Mouse (Mus musculus) thymus, adult 18-20 months (tissue): ENCODE results near the gene Lrmda.

Source experiments
- DNase-seq, 2 experiments: peaks; one replicate each; pipeline ENCODE4 v3.0.0; 2022; ENCODE audit warnings: mixed read lengths in 2 of 2

The Lrmda gene

DNA sequence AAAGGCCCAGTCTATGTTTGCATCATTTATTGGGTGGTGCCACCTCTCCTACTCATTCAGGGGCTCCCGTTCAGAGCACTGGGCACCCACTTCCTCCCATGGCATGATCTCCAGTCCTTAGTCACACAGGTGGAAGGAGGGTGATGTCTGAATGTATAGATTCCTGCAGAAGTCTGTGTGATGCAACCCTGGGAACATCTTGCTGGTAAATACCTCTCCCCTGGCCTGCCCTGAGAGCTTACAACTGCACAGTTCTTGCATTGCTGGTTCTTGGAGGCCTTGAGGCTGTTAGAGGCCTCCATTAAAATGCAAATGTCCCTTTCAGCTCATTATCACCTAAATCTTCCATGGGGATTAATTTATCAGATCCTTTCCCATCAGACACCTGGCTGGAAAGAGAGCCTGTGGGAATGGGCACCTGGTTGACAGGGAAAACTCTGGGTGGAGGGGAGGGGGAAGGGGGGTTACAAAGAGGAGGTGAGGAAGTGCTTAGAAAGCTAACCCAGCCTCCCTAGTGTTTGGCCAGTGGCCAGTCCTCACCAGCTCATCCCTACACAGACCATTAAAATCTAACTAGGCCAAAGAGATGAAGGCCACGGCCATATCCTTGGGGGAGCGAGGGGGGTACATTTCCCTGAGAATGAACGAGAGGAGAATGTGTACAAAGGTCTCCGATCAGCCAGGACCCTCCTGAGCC, 659.6 kb downstream of the Lrmda start:
- no peak for DNase-seq

DNA sequence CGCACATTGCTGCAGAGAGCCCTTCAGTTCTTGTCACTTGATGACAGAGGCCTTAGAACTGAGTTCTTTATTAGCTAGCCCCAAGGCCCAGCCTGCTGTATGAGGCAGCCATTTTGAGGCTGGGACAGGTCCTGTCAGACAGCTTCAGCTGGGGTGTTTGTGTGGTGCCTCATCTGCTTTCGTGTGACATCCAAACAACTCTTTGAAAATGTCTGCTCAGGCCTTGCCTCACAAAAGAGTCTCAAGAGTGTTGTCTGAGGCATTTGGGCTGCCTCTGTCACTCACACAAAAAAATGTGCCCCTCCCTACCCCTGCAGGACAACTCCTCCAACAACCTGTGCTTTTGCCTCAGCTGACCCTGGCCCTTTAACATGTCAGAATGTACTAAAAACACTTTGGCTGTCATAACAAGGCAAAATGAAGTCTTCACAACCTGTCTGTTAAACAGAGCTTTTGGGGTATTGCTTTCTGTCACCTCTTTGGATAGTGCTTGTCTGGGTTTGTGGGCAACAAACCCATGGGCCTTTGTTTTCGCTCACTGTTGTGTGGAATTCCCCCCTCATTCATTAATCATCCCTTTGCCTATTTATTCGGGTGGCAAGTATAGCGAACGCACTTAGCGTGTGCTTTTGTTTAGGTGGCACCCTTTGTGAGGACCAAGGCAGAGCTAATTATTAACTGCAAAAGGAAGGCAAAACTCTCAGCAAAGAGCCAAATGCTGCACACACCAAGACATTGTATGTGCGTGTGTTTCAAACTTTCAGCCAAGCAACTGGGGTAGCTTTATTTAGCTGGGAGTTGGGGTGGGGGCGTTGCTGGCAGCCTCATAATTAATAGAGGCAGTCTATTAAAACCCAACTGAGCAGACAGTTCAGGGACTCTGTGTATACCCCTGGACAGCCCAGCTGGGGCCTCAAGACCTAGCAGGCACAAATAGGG, 660.5 kb downstream of the Lrmda start:
- DNase-seq, result no peak

DNA sequence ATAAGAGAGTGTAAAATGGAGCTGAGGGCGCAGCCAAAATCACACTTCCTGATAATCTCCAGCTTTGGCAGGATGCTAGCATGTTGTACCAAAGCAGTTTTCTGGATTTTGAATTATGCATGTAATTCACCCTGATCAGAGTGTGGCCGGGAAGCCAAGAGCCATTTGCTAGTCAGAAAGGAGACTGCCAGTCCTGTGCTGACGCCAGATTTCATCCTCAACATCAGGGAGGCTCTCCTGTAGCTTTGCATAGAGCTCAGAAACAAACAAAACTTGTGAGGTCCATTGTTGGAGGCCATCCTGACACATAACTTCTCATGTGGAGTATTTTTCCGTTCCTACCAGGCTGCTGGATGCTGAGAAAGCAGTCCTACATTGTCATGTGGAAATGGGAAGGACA, 667.4 kb downstream of the Lrmda start:
- no peak for DNase-seq

DNA sequence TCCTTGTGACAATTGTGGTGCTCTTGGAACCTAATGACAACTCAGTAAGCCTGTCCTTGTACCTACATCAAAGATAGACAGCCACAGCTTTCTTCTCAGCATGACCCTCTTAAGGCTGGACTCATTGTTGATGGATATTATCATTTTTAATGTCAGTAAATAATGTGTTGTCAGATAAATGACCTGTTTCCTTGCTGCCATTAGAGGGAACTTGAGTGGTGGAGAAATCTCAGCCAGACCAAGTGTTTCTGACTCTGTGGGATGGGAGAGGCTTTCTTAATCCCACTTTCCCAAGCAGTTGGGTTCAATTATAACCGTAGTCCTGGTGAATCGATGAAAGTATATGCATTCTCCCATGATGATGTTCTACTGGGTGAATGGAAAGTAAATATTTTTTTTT, 668.9 kb downstream of the Lrmda start:
- DNase-seq, result no peak

DNA sequence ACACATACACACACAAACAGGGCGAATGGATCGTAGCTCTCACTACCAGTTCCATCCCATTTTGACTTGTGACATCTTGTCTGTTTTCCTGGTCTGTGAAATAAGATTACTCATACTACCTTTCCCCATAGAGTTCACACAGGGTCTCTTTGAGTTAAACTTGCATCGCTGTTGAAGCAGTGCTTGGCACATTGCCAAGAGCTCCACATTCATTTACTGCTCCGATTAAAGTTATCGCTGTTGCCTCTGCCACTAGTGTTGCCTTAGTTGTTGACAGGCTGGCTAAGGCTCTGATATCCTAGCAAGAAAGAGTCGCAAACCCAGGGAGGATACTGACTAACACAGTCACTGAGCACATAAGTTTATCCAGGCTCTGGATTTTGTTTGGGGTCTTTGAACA, 675.9 kb downstream of the Lrmda start:
- no peak for DNase-seq

DNA sequence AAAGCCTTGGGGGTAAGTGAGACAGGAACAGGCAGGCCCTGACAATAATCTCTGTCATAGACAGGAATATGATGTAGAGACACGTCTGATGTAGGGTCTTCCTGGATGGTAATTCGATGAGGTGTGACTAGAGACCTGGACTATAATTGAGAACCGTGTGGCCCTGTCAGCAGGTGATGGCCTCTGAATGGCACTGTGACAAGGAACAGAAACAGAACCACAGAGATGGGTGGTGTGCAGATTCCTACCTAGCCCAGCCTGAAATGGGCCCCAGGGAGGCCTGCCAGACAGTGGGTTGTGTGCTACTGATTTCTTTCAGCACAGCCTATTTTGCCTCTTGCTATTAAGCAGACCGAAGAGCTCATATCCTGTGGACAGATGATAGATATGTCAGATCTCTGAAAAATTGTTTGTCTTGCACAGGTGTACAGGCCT, 676.4 kb downstream of the Lrmda start:
- DNase-seq, result no peak

DNA sequence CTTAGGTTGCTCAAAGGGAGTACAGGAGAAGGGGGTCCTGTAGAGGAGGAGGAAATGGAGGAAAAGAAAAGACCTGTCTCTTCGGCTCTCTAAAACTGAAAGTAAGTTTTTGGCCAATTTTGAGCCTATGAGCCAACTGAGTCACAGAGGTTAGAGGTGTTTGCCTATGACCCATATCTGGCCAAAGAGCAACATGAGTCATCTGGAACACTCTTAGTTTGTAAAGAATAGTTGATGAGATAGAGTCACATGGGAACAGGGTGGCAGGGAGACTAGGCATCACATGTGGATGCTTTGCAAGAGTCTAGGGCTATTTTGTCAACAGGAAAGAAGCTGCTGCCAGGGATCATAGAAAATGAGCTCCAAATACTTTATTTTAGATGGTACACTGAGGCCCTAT, 680.7 kb downstream of the Lrmda start:
- no peak for DNase-seq

DNA sequence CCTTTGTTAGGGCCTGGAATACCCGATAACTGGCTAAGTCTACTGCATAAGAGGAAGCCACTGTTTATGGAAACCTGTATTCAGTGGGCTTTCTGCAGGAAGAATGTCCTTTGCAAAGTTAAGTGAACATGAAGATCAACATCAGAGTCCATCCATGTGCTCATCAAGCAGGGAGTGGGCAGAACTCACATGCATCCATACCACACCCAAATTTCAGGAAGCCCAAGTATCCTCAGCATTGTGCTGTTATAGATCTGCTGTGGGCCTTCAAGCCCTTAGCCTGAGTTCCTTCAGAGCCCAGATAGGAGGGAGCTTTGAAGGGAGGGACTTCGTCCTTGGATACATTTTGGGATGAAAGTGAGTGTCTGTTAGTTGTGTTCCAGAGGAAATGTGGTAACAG, 681.2 kb downstream of the Lrmda start:
- DNase-seq, result no peak

DNA sequence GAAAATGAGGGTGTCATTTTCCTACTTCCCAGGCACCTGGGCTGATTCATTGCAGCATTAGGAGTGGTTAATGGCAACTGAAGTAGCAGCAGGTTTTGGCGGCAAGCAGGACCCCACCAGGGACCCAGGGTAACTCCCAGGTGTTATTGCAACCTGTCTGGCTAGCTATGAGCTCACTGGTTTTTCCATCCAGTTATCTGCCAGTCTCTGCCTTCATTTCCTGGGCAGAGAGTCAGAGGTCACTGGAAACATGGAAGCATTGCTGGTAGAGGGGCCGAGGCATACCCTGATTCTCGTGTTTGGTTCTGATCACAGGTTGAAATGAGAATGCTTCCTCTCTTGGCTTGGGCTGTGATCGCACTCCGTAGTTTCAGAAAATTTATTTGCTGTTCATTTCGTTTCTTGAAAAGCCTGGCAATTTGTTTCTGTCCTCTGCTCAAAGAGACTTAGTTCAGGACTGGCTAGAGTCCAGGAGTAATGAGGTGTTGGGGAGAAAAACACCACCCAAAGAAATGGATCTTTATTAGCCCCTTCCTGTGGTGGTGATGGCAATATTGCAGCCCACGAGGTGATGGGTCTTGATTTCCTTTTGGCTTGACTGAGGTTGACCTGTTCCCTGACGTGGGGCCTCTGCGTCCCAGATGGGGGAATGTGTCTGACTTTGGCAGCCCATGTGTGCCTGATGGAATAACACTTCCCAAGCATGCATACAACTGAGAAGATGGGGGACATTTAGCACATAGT, 688.6 kb downstream of the Lrmda start:
- no peak for DNase-seq

DNA sequence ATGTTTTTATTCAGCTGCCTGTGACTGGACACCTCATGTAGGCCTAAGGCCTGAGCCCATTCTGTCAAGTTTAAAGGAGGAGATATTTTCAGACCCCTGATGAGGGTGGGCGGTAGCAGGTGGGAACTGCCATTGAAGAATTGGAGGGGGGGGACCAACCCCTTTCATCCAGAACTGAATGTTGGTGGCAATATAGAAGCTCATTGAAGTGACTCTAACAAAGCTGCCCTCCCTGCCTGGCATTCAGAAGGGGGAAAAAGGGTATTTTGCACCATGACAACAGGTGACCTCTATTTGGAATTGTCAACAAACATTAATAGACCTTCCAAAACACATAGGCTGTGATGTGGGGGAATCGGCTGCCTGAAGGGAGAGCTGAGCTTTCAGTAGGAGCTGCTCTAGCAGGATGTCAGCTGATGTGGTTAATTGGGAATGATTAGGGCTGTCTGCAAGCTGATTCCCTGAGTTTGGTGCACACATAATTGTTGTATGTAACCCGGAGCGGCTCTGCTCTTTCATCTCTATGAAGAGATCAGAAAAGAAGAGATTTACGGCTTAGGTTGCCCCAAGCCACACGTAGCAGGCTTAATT, 690.7 kb downstream of the Lrmda start:
- DNase-seq, result no peak

DNA sequence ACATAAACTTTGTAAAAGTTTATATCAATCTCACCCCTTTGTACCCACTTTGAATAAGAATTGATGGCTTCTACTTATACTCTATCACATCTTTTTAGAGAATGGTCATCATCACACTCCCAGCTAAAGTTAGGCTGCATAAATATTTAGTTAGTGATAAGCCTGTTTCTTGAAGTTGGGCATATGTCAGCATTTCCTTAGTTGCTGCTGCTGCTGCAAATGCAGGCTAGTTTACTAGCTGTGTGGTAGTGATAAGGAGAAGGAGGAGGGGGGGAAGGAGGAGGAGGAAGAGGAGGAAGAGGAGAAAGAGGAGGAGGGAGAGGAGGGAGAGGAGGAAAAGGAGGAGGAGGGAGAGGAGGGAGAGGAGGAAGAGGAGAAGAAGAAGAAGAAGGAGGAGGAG, 692.9 kb downstream of the Lrmda start:
- DNase-seq, result no peak

DNA sequence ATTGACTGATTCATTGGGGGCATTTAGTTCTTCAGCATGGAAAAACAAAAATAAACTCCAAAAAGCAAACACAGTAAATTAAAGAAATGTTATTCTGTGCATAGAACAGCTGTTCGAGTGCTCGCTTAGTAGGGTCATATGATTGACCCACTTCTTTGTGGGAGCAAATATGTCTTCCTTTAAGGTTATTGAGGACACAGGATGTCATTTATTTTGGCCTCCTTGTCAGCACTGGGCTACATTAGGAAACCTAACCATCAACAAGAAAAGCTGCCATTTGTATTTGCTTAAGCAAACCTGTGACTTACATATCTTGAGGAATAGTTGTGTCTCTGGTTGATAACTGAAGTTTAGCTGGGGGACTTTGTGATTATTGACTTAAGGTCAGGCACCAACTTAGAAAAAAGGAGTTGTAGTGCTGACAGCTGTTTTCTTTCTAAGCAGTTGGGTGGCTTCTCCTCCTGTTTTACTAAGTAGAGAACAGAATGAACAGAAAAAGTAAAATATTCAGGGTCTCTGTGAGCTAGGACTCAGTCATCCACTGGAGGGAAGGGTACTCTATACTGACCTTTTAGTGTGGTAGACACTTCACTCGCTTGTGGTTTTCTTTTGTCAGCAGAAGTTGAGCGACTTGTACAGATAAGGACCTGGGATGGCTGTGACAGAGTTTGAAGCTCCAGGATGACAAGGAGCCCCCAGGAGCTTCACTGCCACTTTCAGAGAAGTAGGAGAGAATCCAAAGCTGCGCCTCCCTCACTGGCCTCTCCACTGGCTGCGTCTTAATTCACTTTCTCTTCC, 696.3 kb downstream of the Lrmda start:
- no peak for DNase-seq

DNA sequence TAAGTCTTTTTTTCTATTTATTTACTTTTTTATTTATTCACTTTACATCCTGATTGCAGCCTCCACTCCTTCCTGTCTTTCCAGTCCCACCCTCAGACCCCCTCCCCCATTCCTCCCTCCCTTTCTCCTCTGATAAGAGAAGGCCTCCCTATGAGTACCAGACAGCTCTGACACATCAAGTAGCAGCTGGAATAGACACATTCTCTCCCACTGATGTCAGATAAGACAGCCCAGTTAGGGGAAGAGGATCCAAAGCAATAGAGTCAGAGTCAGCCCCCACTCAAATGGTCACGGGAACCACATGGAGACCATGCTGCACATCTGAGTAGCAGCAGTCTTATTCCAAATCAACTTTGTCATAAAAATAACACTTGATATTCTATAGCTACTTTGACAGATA, 700.5 kb downstream of the Lrmda start:
- DNase-seq, result no peak

DNA sequence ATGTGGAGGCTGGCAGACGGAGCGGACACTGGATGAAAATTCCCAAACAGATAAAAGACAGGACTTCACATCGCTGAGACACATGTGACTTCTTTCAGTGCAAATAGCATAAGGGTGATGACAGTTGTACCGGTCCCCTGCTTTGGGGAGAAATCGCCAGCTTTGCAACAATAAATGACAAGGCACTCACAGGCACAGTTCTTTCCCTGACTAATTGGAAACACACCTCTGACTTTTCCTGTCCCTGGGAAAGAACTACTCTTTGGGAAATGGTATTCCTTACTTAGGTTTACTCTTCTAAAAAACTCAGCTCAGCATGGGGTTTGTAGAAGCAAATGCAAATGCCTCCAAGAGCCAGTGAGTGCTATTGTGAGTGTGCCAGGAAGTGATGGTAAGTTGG, 702.3 kb downstream of the Lrmda start:
- DNase-seq, result no peak

DNA sequence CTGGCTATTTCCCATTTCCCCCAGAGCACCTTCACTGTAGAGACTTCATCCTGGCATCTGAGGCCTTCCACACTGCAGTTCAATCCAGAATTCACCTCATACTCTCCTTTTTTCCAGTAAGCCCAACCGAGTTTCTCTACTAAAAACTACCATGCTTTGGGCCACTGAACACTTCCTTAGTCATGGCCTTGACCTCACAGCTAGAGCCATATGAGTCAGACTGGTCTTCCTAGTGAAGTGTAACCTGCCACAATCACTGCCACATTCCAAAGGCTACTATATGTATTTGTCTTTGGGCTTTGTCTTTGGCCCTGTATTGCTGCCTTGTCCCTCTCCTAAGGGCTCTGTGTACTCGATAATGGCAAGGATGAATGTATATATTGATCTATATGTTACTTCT, 708.0 kb downstream of the Lrmda start:
- DNase-seq, result no peak

DNA sequence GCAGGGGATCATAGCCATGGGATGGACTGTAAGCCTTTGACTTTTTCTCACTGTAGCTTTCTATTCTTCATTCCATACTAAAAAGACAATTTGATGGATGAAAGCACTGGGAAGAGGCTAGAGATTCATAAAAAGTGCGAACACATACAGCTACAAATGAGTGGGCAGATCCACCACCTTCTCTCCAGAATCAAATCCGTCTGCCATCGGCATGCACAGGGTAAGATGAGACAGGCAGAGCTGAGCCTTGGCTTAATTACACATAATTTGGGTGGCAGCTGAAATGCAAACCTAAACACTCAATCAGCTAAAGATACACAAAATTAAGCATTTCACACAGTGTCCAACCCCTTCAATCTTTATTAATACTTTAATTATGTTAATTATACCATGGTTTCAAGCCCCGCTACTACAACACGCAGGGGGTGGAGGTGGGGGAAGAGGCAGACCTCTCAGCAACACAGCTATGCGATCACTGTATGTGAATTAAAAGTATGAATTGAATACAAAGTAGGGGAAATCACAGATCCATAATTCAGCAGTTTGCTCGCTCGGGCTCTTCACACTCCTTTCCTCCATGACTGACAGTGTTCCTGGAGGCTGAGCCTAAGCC, 709.2 kb downstream of the Lrmda start:
- DNase-seq, result no peak

DNA sequence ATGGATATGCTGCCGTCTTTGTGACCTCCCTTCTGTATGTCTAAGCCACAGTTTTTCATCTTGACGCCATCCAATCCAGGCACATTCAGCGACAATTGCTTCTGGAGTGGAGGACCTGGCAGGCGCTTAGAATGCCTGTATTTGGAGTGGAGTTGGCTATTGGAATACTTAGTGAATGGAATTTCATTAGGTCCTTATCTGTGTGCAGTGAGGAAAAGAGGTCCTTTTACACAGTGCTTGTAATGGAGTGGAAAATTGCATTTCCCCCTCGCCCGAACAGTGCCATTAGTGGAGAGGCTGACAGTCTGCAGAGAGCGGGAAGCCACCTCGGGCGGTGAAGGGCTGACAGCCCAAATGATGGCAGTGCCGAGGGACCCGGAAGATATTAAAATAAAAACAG, 719.1 kb downstream of the Lrmda start:
- no peak for DNase-seq

DNA sequence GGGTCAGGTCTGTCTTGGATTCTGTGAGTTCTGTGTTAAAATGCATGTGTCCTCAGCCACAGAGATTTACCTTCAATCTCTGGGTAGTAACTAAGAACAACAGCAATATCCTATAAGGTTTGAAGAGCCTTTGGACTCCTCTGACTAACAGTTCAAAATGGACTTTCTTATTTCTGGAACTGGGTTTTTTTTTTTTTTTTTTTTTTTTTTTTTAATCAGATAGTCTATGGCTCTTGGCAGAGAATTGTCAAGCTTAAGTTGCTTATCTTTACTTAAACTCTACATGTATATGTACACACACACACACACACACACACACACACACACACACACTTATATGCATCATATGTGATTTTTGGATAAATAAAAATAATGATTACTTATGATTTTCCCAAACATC, 723.0 kb downstream of the Lrmda start:
- no peak for DNase-seq

DNA sequence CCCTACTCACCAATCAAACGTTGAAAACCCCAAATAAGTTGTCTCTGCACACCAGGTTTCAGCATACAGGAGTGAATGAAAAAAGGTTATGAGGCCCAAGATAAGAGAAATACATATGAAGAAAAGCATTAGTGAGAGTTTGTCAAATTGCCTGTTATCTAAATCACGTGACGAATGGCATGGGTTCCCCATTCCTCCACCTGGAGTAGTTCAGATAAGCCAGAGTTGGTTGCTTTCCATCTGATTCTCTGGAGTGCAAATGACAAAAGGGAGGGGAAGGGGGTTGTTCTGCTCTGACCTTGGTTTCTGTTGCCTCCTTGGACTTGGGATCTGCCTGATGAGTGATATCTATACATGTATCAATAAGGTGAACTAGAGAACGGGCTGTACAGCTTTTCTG, 723.8 kb downstream of the Lrmda start:
- DNase-seq, result no peak

DNA sequence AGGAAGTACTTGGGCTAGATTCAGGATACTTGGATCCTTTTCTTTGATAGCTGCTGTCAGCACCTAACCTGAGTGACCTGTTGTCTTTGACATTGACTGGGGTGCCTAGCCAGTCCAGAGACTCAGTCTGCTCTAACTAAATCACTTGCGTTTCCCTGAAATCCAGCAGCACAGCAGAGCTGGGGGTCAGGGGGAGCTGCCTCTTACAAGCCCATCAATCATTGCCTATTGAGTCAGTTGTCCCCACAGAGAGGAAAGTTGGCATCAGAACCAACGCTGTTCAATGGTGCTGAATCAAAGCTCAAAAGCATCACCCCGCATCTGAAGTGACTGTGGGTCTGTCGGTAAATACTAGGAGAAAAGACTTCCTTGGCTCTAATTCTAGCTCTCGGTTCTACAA, 725.2 kb downstream of the Lrmda start:
- DNase-seq, result no peak

DNA sequence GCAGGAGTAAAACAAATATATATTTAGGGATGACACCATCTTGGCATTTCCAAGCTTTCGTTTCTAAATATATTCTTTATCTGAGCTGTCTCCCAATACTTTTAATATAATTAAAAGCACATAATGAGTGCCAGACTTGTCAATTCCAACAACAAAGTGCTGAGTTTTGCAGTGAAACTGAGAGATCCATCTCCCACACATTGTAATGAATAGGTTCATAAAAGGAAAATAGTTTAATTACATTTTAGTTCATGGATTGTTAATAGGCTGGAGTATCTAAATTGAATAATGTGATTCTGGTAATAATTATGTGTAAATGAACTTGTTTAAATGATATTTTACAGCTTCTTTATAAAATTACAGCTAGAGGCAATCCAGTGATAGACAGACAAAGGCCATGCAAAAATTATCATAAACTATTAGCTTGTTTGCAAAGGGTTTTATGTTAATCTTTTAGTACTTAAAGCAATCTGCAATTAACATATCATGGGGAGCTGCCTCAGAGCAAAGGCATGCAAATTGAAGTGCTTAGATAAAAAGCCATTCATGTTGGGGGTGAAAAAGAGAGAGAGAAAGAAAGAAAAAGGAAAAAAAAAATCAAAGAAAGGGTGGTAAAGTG, 725.9 kb downstream of the Lrmda start:
- DNase-seq, result no peak
